ENCODE assay signal across 17 mouse cellular contexts in genomic region chr9:47757798-47758197, GRCm38 (mm10).
"Had no signal": no experiment of that assay in that cellular context is flagged by ENCODE, and none has a peak within 500 bp of the region (broad histone marks: within the 10 kb centered on the region; RNA-seq: fewer than 3 reads in every experiment).

No protein-coding gene starts in this region.

- H3K4me3 ChIP-seq: midbrain, embryonic 10.5 days; midbrain, embryonic 12.5 days; myocyte; neural tube, embryonic 13.5 days; neural tube, embryonic 15.5 days; stomach, embryonic 15.5 days had no signal

- H3K27ac ChIP-seq: midbrain, embryonic 10.5 days; midbrain, embryonic 12.5 days; neural tube, embryonic 13.5 days; neural tube, embryonic 15.5 days; stomach, embryonic 15.5 days; stomach, postnatal 0 days had no signal

- DNase-seq: lung, adult 18-20 months; lung, embryonic 14.5 days; lung, postnatal 10 days; lung, postnatal 4 days; midbrain, embryonic 14.5 days; right cerebral cortex, postnatal 14 days; thymus, adult 2 months; thymus, postnatal 25 days; thymus, postnatal 4 days had no signal

- H3K4me2 ChIP-seq: lung, embryonic 14.5 days; midbrain, embryonic 12.5 days; neural tube, embryonic 13.5 days; neural tube, embryonic 15.5 days; stomach, embryonic 15.5 days had no signal

- ATAC-seq: midbrain, embryonic 16.5 days had no signal

- H3K27me3 ChIP-seq: midbrain, embryonic 12.5 days; neural tube, embryonic 13.5 days; neural tube, embryonic 15.5 days; stomach, embryonic 15.5 days had no signal

- H3K9me3 ChIP-seq: midbrain, embryonic 10.5 days; midbrain, embryonic 12.5 days; neural tube, embryonic 13.5 days; neural tube, embryonic 15.5 days; stomach, embryonic 15.5 days had no signal

- H3K4me1 ChIP-seq: stomach, embryonic 15.5 days had no signal

- H3K36me3 ChIP-seq: midbrain, embryonic 10.5 days; midbrain, embryonic 12.5 days; neural tube, embryonic 13.5 days; neural tube, embryonic 15.5 days; stomach, embryonic 15.5 days had no signal

- H3K9ac ChIP-seq: lung, embryonic 14.5 days; midbrain, embryonic 12.5 days; neural tube, embryonic 13.5 days; neural tube, embryonic 15.5 days; stomach, embryonic 15.5 days had no signal
